Mouse (Mus musculus): ENCODE data around the gene Bach1.

Gene Bach1

DNA sequence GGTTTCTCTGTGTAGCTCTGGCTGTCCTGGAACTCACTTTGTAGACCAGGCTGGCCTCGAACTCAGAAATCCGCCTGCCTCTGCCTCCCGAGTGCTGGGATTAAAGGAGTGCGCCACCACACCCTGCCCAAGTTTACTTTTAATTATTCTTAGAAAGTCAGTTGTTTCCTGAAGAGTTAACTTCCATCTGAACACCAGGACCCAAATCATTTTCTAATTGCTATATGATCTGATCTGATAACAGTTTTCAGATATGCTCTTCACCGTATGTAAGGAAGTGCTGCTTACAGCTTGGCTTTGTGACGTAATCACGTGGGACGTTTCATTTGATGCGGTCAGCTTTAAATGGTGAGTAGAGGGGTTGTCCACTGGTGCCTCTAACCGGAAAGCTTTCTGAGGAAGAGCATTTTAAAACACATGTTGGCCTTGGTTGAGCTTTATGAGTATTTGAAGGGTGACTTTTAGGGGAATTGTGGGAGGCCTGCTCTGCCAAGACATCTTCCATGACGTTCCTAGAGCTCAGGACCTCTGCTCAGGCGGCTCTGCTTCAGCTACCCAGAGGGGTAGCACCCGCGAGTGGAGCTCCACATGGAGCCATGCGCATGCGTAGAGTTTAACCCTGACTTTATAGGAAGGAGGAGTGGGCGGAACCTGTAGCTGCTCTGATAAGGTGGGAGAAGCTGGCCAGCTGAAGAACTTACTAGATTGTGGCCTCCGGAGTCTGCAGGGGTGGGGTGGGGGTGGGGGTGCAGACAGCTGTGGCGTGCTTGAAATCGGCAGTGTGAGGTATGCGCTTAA lies 39.3 kb downstream of the Bach1 start:
- DNase-seq (ENCODE audit: low read depth, low spot score) = no peak

DNA sequence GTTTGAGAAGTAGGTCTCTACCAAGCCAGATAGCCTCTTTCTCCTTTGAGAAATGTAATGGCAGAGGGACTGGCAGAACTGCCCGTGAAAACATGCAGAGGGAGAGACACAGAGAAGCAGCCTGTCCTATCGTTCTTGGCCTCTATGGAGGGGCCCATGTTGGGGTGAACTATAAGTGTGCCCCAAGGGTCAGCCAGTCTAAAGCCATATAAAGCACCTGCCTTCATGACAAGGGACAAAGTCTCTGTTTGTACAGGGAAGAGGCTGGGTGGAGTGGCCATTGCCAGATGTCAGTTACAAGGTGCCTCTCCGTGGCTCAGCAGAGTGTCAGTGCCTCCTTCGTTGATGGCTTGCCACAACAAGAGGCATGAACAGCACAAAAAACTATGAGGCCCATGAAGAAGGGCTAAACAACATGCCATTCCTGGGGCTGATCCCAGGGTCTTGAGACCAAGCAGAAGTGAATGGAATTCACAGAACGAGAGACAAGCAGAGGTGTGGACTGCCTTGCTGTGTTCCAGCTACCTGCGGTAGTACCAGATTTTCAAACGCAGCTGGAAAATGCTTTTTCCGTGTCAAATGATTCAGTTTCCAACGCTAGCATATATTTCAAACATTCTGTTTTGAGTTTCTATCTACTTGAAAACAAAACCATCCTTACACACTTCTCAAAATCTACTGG lies 42.4 kb downstream of the Bach1 start:
- DNase-seq (ENCODE audit: low read depth, low spot score) = no peak

DNA sequence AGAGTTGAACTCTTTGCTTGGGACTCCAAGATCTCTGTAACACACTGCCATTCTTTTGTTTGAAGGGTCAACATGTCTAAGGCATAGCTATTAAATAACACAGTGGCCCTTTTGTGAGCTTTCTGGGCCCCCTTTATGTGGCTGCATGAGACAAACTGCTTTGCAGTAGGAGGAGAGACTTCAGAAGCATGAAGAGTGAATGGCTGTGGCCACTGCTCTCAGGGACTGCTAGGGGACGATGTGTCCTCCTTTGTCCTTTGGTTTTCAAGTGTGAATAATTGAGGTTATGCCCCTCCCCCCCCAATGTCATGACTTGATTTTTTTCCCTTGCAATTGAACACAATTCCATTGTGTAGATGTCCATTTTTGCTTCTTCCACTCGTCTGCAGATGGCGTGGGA lies 44.9 kb downstream of the Bach1 start:
- DNase-seq (ENCODE audit: low read depth, low spot score) = no peak

DNA sequence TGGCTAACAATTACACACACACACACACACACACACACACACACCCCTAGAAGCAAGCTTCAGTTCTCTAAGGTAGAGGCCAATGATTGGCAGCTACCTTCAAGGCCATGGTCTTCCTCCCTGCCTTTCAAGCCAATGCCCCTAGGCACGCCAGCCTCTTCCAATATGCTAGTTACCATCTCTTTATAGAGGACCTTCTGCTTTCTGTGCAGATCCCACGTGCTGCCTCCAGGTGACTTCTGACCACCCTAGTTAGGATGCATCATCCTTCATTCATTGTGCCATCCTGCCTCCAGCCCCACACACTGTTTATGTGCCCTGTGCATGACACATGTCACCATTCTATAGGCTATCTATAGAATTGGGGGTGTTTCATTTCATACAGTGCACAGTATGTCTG lies 45.6 kb downstream of the Bach1 start:
- no peak for DNase-seq (ENCODE audit: low read depth, low spot score)

DNA sequence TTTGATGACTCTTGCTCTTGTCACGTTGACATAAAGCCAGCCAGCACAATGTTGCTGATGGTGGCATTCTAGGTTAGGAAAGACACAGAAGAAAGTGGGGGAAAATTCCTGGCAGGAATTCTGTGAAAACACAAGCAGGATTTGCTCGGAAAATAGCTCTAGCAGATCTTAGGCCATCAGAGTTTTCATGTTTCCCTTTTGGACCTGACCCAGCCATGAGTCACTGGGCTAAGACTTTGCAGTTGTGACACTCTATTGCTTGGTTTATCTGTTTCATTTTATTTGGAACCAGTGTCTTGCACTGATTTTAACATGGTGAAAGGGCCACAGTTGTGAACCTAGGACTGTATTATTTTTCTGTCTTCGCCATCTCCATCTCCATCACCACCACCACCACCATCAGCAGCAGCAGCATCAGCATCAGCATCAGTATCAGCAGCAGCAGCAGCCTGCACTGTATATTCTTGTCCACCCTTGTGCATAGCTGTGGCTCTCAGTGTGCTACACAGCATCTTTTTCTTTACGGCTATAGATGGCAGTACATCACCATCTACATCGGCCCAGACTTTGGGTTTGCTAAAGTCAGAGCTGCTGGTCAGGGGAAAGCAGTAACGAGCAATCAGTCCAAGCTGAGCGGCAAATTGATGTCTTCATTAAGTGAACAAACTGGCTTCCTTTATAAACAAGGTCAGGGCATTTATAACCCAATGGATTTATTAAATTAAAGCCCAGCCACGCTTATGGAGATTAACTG lies 46.6 kb downstream of the Bach1 start:
- no peak for DNase-seq (ENCODE audit: low read depth, low spot score)

DNA sequence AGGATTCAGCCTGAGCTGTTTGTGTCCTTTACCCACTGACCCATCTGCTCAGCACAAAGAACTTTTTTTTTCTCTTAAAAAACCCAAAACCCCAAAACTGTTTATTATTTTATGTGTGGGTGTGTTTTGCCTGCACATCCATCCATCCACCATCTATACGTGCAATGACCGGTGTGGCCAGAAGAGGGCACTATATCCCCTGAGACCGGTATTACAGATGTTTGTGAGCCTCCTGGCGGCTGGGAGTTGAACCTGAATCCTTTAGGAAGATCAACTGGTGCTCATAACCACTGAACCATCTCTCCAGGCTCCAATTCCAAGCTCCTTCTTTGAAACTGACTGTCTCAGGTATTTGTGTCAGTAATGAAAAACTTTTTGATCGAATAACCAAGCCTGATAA lies 48.0 kb downstream of the Bach1 start:
- peak; percentile 92 for DNase-seq (ENCODE audit: low read depth, low spot score)

DNA sequence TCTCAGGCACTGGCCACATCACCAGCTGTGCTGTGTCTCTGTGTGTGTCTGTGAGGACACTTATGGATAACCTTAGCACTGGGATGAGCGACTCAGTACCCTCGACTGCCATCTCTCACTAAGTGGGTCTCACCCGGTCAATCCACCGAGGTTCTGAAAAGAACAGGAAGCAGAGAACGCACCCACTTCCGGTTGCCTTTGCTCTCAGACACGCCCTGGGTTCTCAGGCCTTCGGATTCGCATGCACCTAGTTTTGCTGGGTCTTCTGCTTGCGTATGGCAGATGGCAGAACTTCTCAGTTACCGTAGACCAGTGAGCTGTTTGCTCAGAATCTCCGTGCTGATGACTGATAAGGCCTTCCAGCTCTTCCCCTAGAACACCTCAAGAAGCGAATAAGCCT lies 52.5 kb downstream of the Bach1 start:
- peak; percentile 39 for DNase-seq (ENCODE audit: low read depth, low spot score)

DNA sequence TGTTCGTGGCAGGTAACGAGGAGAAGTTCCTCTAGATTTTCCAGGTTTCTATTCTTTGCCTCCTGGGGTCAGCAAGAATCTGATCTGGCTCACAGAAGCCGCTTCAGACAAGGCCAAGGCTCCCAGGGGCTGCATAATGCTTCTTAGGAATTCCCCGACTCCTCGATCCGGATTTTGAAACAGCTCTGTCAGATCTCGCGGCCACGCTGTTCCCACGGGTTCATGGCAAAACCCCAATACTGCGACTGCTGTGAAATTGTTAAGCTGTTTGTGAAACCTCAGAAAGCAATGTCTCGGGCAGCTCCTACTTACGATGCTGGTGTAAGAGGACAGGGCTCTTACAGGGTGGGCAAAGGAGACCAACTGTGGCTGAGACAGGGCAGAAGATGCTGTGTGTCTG lies 53.7 kb downstream of the Bach1 start:
- no peak for DNase-seq (ENCODE audit: low read depth, low spot score)

DNA sequence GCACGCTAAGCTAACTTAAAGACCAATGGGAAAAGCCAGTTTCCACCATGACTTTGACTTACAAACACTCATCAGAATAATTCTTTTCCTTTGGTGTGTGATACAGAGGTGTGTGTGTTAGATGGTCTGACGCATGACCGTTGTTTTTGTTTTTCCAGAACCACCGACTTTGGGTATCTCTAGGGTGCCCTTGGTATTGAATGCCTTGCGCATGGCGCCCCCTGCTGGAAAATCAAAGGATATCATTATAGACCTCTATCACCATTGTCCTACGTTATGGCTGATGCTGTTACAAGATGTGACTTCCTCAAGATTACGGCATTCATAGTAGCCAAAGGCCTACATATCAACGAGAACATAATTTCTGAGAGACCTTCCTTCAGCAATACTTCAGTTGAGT lies 56.1 kb downstream of the Bach1 start:
- peak; percentile 87 for DNase-seq (ENCODE audit: low read depth, low spot score)

DNA sequence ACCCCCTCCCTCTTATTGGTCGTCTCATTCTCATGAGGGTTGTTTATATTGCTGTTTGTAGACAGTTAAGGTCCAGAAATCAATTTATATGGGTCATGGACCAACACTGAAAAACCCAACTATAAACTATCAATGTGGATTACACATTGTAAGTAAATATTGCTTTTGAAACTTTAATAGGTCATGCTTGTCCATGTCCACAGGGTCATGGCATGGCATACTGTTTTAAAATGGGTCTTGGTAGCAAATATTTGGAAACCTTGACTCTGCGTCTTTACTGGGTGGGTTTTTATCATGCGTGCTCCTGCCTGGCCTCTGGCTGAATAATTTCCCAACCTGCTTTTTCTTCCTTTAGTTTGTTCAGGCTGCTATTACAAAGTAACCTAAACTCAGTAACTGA lies 57.2 kb downstream of the Bach1 start:
- DNase-seq (ENCODE audit: low read depth, low spot score) = no peak

DNA sequence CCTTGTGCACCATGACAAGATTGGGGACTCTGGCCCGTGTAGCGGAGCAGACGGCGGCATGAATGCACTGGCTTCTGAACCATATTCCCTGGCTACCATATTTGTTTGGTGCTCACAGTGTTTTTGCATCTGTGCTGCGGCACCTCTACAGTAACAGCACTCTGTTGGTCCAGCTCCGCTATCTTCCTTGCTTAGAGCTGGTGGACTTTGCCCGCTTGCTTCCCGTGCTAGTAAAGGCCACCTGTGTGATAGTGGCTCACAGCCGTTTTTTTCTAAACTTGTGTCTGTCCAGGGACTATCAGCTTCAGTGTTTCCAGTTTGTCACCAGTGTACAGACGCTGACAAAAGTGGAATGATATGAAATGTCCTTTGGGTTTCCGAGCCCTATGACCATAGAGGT lies 59.3 kb downstream of the Bach1 start:
- no peak for DNase-seq (ENCODE audit: low read depth, low spot score)

DNA sequence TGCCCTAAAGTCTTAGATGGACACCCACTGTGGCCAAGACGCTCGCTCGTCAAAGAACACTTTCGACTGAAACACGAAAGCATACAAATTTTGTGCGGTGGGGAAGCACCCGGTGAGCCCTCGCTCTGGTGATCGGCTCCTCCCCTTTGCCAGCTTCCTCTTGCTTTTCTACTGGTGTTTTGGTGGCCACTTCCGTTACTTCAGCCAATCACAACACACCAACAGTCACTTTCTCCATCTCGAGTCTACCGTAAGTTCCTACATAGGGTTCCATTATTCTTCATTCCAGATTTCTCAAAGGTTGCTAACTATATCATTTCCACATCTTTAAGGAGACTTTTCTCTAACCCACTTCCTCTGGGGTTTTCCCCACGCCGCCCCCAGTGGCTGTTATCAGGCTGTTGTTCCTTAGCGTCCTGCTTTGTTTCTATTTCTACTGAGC lies 65.9 kb downstream of the Bach1 start:
- DNase-seq (ENCODE audit: low read depth, low spot score) = peak; percentile 83

DNA sequence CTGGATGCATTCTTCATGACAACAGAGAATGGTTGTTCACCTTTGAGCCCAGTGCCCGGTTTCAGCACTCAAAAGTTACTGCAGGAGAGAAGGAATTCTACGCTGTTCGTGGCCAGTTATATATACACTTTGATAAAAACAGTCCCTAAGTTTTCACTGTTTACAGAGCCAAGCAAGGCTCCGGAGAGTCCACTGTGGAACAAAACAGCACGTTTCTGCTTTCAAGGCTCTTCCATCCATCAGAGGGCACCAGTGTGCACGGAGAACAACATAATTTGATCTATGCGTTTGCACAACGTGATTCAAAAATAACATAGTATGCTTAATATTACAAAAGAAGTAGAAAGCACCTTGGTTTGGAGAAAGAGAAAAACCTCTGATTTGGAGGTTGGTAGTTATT lies 67.2 kb downstream of the Bach1 start:
- no peak for DNase-seq (ENCODE audit: low read depth, low spot score)

DNA sequence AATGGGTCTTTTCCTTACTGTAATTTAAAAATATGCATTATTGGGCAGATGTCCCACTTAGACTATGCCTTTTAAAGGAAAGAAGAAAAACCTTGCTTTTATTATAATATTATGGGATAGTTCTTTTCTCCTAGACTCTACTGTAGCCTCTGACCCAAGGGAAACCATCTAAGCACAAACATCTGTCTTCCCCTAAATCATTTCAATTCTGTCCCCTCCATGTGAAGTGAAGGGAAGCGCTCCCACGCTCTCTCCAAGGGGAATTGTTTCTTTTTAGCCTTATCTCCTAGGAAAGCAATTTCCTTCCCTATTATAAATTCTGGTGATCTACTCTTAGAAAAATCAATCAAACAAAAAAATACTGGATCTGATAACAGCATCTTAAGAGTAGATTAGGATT lies 71.8 kb downstream of the Bach1 start:
- no peak for DNase-seq (ENCODE audit: low read depth, low spot score)

DNA sequence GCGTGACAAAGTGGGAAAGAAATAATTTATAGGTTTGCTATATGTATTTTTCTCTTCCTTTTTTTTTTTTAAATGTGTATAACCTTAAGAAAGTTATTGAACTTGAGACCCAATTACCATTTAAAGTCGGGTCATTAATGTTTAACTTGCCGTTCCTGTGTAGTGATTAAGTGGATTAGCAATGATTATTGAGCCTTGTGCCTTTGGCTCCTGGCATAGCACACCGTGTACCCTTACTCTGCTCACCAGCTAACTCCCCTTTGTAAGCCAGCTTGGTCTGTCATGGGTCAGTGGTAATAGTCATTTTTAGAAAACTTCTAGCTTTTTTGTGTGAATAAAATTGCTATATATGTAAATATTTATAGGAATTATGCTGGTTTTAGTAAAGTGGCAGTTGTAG lies 73.2 kb downstream of the Bach1 start:
- no peak for DNase-seq (ENCODE audit: low read depth, low spot score)

DNA sequence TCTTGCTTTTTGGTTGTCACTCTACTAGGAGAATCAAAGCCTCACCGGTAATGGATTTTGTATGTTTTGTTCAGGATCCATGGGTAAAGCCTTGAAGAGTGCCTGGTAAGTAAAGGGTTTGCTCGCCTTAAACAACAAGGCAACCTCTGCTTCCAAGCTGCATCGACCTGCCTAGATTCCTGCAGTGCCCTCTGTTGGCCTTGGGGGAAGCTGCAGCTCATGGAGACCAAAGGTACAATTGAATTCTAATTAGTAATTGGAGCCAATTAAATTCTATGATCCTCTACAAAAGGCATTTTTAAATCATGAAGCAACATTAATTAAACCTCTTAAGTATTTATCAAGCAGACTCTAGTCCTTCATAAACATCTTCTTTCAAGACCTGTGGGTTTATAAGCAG lies 75.7 kb downstream of the Bach1 start:
- DNase-seq (ENCODE audit: low read depth, low spot score) = peak; percentile 52

DNA sequence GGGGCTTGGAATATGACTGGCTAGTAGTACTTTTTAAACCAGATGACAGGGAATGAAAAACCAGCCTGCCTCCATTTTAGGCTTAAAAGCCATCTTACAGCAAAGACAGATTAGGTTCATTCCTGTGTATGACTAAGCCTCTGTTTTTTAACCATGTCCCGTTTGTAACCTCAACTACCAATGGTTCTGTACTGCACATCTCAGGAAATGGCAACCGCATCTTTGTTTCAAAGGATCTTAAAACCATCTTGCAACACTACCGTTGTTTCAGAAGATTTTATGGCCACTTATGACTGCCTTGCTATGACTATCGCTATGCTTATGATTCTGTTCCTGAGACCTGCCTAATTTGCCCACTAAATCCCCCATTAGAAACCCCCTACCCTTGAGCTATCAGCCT lies 78.6 kb downstream of the Bach1 start:
- peak; percentile 11 for DNase-seq (ENCODE audit: low read depth, low spot score)

DNA sequence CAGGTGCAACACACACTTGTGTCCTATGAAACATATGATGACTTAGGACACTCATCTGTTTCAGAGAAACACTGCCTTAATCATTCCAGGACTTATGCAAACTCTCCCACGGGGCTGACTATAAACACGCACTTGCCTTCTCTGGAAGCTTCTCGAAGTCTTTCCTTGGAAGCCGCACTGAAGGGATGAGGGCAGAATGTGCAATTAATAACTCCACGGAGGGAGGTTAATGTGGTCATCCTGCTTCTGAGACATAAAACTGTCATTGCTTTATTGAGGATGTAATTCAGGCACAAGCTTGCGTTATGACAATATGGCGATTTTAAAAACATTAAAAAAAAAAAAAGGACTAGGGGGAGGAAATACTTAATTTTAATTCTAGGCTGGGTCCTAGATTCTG lies 82.9 kb downstream of the Bach1 start:
- no peak for DNase-seq (ENCODE audit: low read depth, low spot score)

Measured in CD4-positive, CD25-positive, alpha-beta regulatory T cell, adult 2 months (primary cell).